Mouse (Mus musculus): Measurements from ENCODE around the gene Cpne1.

The Cpne1 gene

GRCm38 (mm10) chr2:156111358-156112079 is at the start of gene Cpne1, which contains the start of gene Rbm12:
Cpne1 (minus strand) TSS chr2:156111965.
Rbm12 (minus strand) TSS chr2:156111978.
- WGBS: 2% methylated on average over 74 of the region's 74 CpGs

GRCm38 (mm10) chr2:156147316-156147915 is 35.7 kb upstream of the Cpne1 start:
- 62% methylated on average over 3 of the region's 3 CpGs for WGBS

GRCm38 (mm10) chr2:156146272-156146989 is 34.7 kb upstream of the Cpne1 start:
- 42% methylated on average over 5 of the region's 5 CpGs for WGBS

- WGBS: 35% methylated on average over 11 of the region's 11 CpGs
Measured at GRCm38 (mm10) chr2:156145486-156146130, 33.8 kb upstream of the Cpne1 start.

- under 1% methylated on average over 70 of the region's 70 CpGs for WGBS
Measured at GRCm38 (mm10) chr2:156143953-156144724, 32.4 kb upstream of the Cpne1 start, which contains the start of the genes Romo1 and Nfs1. Romo1 (plus strand) TSS chr2:156144039. Nfs1 (minus strand) TSS chr2:156144186.

- 2% methylated on average over 16 of the region's 16 CpGs for WGBS
Measured at GRCm38 (mm10) chr2:156143367-156143766, 31.6 kb upstream of the Cpne1 start.

- WGBS: 85% methylated on average over 2 of the region's 2 CpGs
Measured at GRCm38 (mm10) chr2:156142820-156143219, 31.1 kb upstream of the Cpne1 start.

- 94% methylated on average over 6 of the region's 6 CpGs for WGBS
Measured at GRCm38 (mm10) chr2:156135695-156136094, 23.9 kb upstream of the Cpne1 start.

DNA sequence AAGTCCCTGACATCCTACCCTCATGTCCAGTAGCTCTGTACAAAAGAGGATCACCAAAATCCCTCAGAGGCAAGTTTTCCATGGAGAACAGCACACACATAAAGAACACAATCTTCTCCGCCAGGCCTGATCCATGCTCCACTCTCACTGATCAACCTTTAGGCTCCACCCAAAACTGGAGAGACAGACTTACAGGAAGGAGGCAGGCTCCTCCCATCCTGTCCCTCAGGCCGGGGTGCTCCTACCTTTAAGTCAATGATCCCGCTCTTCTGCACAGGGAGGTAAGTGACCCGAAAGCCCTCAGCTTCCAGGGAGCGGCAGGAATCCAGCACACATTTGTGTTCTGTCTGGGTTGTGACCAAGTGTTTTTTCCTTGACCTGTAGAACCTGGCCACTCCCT is 22.4 kb upstream of the Cpne1 start:
- WGBS: 93% methylated on average over 5 of the region's 5 CpGs

- 94% methylated on average over 5 of the region's 5 CpGs for WGBS
Measured at GRCm38 (mm10) chr2:156126992-156127391, 15.2 kb upstream of the Cpne1 start, which contains the start of gene Gm28036. Gm28036 (minus strand) TSS chr2:156127092.

DNA sequence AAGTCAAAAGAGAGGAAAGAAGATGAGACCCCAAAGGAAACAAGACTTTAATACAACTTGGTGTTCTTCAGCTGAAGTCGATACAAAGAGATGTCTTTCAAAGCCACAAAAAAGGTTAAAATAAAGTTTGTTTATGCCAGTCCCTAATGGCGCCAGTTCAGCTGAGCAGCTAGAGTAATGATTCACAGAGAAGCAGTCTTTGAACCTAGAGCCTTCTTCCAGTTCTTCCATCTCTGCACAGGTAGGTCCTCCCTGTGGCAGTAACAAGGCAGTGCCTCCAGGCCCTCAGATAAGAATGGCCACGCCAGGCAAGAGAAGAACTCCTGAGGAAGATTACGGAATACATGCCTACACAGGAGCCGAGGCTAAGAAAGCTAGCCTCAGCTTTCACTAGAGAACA is 12.0 kb upstream of the Cpne1 start:
- 94% methylated on average over 5 of the region's 5 CpGs for WGBS

DNA sequence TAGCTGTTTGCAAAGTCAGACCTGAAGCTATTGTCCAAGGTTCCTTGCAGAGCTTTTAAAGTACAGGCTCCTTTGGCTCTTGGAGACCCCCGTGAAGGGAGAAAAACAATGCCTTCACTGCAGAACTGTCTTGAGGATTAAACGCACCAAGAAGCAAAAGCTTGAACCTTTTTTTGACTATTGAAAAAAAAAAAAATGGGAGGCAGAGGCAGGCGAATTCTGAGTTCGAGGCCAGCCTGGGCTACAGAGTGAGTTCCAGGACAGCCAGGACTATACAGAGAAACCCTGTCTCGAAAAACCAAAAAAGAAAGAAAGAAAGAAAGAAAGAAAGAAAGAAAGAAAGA is 287 bp upstream of the Cpne1 start:
- 11% methylated on average over 5 of the region's 5 CpGs for WGBS

DNA sequence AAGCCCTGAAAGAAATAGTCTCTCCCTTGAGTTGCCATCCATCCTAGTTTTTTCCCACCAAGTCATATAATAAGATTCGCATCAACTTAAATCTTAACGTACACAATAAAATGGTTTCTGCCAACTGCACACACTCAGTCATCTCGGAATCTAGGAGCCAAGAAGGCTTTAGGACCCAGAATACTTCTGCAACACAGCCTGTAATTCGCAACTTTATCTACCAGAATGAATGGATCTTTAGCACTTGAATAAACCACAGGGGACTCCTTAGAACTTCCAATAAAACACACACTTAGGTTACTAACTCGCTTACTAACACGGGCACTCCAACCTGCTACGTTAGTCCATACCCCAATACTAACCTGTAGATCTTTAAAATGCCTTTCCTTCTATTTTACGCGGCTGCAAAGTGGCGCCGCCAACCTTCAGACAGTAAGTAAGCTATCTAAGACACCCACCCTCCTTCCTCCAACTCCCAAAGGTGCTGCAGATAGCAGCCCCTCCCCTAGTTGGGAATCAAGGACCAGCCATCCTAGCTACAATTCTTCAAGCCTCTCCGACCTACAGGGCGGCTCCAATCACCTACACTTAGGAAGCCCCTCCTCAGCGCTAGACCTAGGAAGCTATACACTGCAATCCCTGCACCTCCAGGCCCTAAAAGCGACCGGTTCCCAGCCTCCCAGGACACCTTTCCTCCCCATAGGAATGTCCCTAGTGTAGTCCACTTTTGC is 973 bp downstream of the Cpne1 start:
- 1% methylated on average over 16 of the region's 16 CpGs for WGBS

- WGBS: 58% methylated on average over 5 of the region's 5 CpGs
Measured at GRCm38 (mm10) chr2:156091926-156092325, 19.8 kb downstream of the Cpne1 start.

GRCm38 (mm10) chr2:156089799-156090198 is 22.0 kb downstream of the Cpne1 start:
- 24% methylated on average over 1 of the region's 1 CpGs for WGBS

DNA sequence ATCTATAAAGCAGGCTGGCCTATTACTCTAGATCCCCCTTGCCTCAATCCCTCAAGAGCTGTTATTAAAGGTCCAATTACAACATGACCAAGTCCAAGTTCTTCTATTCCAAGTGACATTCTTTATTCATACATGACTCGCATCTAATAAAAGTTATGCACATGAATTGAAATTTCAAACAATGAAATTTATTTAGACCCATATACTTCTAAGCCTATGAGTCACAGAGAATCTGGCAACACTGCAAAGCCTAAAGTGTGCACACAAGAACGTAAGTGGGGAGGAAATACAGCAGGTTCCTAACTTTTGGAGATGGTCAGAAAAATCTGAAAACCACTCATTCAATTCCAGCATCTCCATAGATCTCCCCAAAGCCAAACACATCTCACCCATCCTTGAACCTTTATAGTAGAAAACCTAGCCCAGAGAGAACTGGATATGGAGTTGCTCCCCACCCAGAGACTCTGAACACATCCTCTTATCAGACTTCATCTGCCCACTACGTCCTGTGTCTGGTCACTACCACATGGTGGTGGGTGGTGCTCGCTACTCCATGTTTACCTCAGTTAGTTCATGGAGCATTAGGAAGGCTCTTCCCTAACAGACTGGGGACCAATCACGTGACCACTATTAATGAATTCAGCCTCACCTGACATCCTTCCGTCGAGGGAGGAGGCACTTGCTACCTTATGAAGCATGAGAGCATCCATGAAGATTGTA is 24.2 kb downstream of the Cpne1 start:
- WGBS: 74% methylated on average over 7 of the region's 7 CpGs

DNA sequence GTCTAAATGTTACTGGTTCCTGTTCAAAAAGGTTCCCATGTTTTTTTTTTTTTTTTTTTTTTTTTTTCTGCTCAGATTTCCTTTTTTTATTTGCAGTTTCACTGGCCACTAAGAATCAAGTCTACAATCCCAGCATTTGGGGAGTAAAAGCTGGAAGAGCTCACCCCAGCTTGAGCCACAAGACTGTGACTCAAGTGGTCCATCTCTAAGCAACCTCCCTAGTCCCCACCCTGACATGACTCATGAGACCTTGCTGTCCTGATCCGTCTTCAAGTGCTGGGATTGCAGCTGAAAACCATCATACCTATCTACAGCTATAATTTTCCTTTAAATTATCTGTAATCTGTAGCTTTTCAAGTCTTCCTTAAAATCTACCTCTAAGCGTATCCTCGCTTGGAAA is 27.2 kb downstream of the Cpne1 start:
- WGBS: 69% methylated on average over 3 of the region's 3 CpGs

GRCm38 (mm10) chr2:156080391-156080790 is 31.4 kb downstream of the Cpne1 start:
- WGBS: 74% methylated on average over 7 of the region's 7 CpGs

DNA sequence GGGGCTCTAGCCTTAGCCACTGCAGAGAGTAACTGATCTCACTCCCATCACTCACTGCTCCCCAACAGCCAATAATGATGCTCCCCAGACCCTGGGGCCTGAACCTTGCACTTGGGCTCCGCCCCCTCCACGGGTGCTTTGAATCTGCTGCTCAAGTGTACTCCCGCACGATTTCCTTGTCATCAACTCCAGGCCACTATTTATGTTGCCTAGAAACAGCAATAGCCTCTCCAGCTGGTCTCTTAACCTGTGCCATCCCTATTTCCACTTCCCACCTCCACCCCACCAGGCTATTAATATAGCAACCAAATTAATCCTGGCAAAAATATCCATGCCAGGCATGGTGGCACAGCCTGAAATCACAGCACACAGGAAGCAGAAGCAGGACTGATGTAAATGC is 32.1 kb downstream of the Cpne1 start:
- 40% methylated on average over 4 of the region's 4 CpGs for WGBS

DNA sequence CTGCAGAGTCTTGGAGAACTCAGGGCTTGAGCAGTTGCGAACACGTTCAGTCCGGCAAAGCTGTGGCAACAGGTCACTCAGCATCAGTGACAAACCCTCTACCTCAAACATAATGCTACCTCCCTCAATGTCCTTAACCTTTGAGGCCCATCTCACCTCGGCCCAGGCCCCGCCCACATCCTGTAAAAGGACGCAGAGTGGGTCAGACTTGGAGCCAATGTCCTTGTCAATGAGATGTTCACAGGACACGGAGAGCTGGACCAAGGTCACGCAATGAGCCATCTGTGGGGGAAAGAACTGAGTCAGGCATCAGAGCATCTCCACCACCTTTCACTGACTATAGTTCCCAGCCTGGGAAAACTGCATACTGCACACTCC is 32.6 kb downstream of the Cpne1 start:
- WGBS: 86% methylated on average over 8 of the region's 8 CpGs
